Mouse (Mus musculus) cortical plate, adult 2 months (tissue): ENCODE results near the gene Kdm2b.

Experiments
- CTCF ChIP-seq: fragments of 200-500 bp; IDR thresholded peaks from 2 replicates; pipeline ENCODE4 v1.5.1; 2011; ENCODE audit warnings: mild to moderate bottlenecking, control low read depth, low read length; ENCODE audit not compliant: insufficient read depth; ENCODE audit errors: extremely low read depth
- POLR2A ChIP-seq: fragments of 200-500 bp; IDR thresholded peaks from 2 replicates; pipeline ENCODE4 v1.6.1; 2011; ENCODE audit warnings: mild to moderate bottlenecking, low read length, control low read depth; ENCODE audit not compliant: insufficient read depth; ENCODE audit errors: extremely low read depth

DNA sequence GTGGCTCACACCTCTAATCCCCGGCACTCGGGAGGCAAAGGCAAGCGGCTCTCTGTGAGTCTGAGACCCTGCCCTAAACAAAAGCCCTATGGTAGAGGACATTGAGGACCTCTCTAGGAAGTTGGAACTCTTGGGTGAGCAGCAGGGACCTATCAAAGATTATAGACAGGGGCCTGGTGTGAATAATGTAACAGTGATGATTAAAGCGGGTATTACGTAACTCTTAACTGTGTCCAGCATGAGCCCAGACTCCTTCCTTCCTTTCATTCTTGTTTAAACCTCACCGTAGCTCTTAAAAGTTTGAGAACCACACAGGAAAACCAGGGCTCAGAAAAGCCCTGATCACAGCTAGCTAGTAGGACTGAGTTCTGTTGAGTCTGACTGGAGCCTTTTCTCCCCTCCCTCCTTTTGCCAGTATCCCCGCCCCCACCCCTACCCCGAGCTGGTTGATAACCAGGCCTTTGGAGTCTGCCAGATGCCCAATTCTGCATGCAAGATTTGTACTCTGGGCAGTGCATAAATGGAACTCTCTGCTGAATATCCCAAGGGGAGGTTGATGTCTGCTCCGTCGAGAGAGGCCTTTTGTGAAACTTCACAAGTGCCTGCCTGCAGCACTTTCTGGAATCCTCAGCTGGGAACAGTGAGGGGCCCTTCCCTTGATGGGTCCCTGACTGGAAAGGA lies 29.9 kb upstream of the Kdm2b start:
- no peak for TF ChIP-seq CTCF
- TF ChIP-seq POLR2A = no peak
